ENCODE assay signal across 15 mouse cellular contexts in genomic region chr5:122912863-122913262, GRCm38 (mm10).
DNase-seq lines count a peak whose midpoint lies in the region; ATAC-seq and TF ChIP-seq lines count a peak whose summit lies in the region.
"Had no signal": no experiment of that assay in that cellular context is flagged by ENCODE, and none has a peak within 500 bp of the region (broad histone marks: within the 10 kb centered on the region; RNA-seq: fewer than 3 reads in every experiment).

No protein-coding gene starts in this region.

- no peak overlapping the region for H3K9ac ChIP-seq in kidney, postnatal 0 days (ENCODE audit: low read depth, low read length)
- no peak overlapping the region for H3K9ac ChIP-seq in ES-Bruce4 (ENCODE audit: low read depth, poor library complexity, severe bottlenecking)

- H3K4me3 ChIP-seq in kidney, postnatal 0 days (replicated peaks; ENCODE audit: low read depth, low read length): no peak overlapping the region
- no peak overlapping the region for H3K4me3 ChIP-seq in ES-Bruce4 (ENCODE audit: low read depth, low read length)
- H3K4me3 ChIP-seq: megakaryocyte, embryonic 14.5 days; myocyte had no signal

- DNase-seq in kidney, postnatal 0 days (ENCODE audit: low spot score): no peak
- DNase-seq in kidney, adult 9 months: no peak
- peak; percentile 44 for DNase-seq in A20 (ENCODE audit: low read depth, low spot score)
- DNase-seq in c-Kit-positive CD71-positive TER-119-negative erythroid progenitor cells, embryonic 14.5 days (ENCODE audit: low read depth): peak; percentile 36
- no peak for DNase-seq in embryo, embryonic 9.5 days (ENCODE audit: extremely low spot score)
- DNase-seq in urinary bladder, postnatal 10 days (ENCODE audit: low spot score): no peak
- DNase-seq: adrenal gland, adult 8-10 months; heart, postnatal 36 days; lung, adult 18-20 months; right cerebral cortex, postnatal 14 days had no signal

- no peaks in the 10 kb centered on the region for H3K9me3 ChIP-seq in kidney, postnatal 0 days (replicated peaks; ENCODE audit: low read length)
- H3K9me3 ChIP-seq in ES-Bruce4 (replicated peaks; ENCODE audit: control insufficient read depth, insufficient read depth, low read length, poor library complexity, severe bottlenecking): no peaks in the 10 kb centered on the region
- H3K9me3 ChIP-seq: megakaryocyte, embryonic 14.5 days had no signal

- 0 out of 2 replicates have a peak, but pooled peaks cover 3% of the 10 kb centered on the region for H3K36me3 ChIP-seq in kidney, postnatal 0 days (ENCODE audit: insufficient read depth, low read length)
- 0 out of 2 replicates have a peak, but pooled peaks cover 2% of the 10 kb centered on the region for H3K36me3 ChIP-seq in ES-Bruce4 (ENCODE audit: control insufficient read depth, insufficient read depth, low read length, poor library complexity, severe bottlenecking)

- TF ChIP-seq EP300 in ES-Bruce4 (IDR thresholded peaks at IDR 0.05; ENCODE audit: insufficient read depth, low read depth, low read length): no peak

- ATAC-seq in kidney, postnatal 0 days (replicated peaks; ENCODE audit: low FRiP score, low read depth): no peak
- ATAC-seq: intestine, embryonic 16.5 days; Patski had no signal

- 91% methylated on average over 4 of the region's 4 CpGs for WGBS in kidney, postnatal 0 days

- TF ChIP-seq CTCF in kidney, postnatal 0 days (IDR thresholded peaks at IDR 0.05; ENCODE audit: low read depth): peak; percentile 40; the same call in 1 of the 2 replicates
- peak; percentile 41 for TF ChIP-seq CTCF in ES-Bruce4 (IDR thresholded peaks at IDR 0.05; ENCODE audit: low read depth, low read length)

- no peak overlapping the region for H3K4me2 ChIP-seq in kidney, postnatal 0 days (ENCODE audit: low read length)

- no peak overlapping the region for H3K27ac ChIP-seq in kidney, postnatal 0 days
- no peak overlapping the region for H3K27ac ChIP-seq in ES-Bruce4 (ENCODE audit: insufficient read depth, low read length)

- TF ChIP-seq POLR2A in ES-Bruce4 (IDR thresholded peaks at IDR 0.05; ENCODE audit: insufficient read depth, low read length): no peak

- H3K27me3 ChIP-seq in kidney, postnatal 0 days (ENCODE audit: insufficient read depth, low read length): no peaks in the 10 kb centered on the region
- no peaks in the 10 kb centered on the region for H3K27me3 ChIP-seq in ES-Bruce4 (ENCODE audit: control insufficient read depth, insufficient read depth, low read length, poor library complexity, severe bottlenecking)
- H3K27me3 ChIP-seq: megakaryocyte, embryonic 14.5 days; Patski had no signal

- no peaks in the 10 kb centered on the region for H3K4me1 ChIP-seq in kidney, postnatal 0 days (replicated peaks; ENCODE audit: insufficient read depth, low read length)
- H3K4me1 ChIP-seq in ES-Bruce4 (ENCODE audit: control insufficient read depth, insufficient read depth, low read length): no peaks in the 10 kb centered on the region

Comparison
In these comparisons a context has a peak if more than half of its experiments do, and no peak if none do; other contexts are left out.
1. DNase-seq: peak in A20 (single experiment) and c-Kit-positive CD71-positive TER-119-negative erythroid progenitor cells, embryonic 14.5 days (single experiment); none in kidney, postnatal 0 days (single experiment), kidney, adult 9 months (single experiment), embryo, embryonic 9.5 days (single experiment) and urinary bladder, postnatal 10 days (single experiment).